Mouse (Mus musculus): ENCODE data around the gene Crtam.

DNA sequence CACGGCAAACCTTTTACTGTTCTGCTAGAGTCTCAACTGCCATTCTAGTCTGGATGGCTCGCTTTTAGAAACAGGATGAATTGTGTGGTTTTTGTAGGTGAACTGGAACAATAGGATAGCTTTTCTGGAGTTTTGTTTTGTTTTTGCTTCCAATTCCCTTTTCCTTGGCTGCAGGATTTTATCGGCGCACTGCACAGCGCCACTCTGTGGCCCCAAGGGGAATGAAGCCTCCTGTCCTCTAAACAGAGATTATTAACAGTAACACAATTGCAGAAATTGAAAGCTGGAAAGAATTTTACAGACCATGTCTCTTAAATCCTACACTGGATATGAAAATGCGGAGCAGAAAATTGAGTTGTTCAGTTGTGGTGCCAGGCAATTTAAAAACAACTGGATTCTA lies 21.9 kb downstream of the Crtam start:
- TF ChIP-seq ZNF384 (IDR thresholded peaks at IDR 0.05; ENCODE audit: low read depth, low read length) (no peak), MAFK (IDR thresholded peaks at IDR 0.05; ENCODE audit: insufficient read depth, low read depth, low read length) (no peak)

Measured in ES-E14 (cell line).